Mouse (Mus musculus): ENCODE results near the gene Ccdc93. TPM values are rescaled to one million over a fixed set of nuclear protein-coding genes. Genes with fewer than 3 reads are reported as not detected.

The Ccdc93 gene
- polyA plus RNA-seq (2012; rRNA removed) = 12.7 and 14.8 TPM in 2 replicates

DNA sequence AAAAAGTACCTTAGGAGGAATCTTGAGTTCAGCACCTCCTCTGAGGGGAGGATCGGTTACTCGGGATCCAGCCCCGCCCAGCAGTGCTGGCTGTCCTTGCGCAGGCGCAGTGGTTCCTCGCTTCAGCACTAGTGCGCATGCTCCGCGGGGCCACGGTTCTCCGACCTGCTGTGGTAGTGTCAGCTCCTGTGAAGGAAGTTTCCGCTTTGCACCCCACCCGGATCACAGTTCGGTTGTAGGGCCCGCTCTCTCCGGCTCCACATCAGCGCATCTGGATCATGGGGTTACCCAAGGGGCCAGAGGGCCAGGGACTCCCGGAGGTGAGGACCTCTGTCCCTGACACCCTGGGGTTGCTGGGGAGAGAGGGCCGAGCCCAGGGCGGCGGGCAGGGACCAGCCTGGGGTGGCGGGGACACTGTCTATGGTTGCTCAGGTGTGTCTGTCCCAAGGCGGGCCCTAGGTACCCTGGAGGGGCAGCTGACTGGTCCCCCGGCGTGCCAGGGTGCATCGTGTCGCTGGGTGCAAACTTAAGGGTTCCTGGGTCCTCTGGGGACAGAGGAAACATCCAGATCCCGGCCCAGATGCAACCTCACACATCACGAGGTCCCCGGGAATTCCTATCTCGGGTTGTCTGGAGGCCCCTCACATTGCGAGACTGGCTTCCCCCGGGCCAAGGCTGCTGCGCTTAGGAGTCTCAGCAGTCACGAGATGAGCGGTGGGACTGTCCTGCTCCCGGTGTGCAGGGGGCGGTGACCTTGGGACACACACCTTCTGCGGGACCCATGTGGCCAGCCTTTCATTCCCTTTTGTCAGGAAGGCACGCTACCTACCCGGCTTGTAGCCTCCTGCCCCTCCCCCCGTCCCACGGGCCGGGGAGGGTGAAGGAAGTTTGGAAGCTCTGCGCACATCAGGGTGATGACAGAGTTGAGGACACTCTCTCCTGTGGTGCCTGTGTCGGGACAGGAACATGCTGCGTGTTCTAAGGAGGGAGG is at the start of gene Ccdc93:
TSS of gene Ccdc93 (plus strand) at position 112 of the 991 bp plus-strand sequence.

DNA sequence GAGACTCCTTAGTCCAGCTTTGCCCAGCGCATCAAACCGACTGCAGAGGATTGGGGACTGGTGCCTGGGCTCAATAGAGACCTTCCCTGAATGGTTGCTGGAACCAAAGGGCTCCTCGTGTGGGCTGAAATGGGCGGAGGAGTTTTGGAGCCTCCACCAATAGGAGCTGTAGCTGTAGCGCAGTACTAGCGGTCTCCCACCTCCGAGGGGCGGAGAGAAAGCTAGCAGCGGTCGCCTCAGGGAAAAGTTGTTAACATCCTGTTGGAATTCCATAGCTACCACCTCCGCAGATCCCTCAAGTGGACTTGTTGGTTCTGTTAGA is 97.5 kb downstream of the Ccdc93 start, which contains the start of gene Htr5b:
TSS of gene Htr5b (minus strand) at position 67 of the 322 bp plus-strand sequence.

Other genes with a start within 250 kb of the Ccdc93 start
- 16.0 and 23.8 TPM in 2 replicates for gene Insig2, start 98.5 kb upstream of the Ccdc93 start, polyA plus RNA-seq (2012; rRNA removed)
- gene Htr5b, start 97.4 kb downstream of the Ccdc93 start, polyA plus RNA-seq (2012; rRNA removed) = 0.19 and 0.32 TPM in 2 replicates
- 97.6 and 133 TPM in 2 replicates for gene Ddx18, start 136.9 kb downstream of the Ccdc93 start, polyA plus RNA-seq (2012; rRNA removed)

Data from central nervous system, embryonic 11.5 days (tissue).